Mouse (Mus musculus) erythroblast, embryonic 14.5 days (primary cell): Measurements from ENCODE around the gene Grik4.

Source experiments
- GATA1 ChIP-seq: IDR thresholded peaks from 2 replicates; pipeline ENCODE4 v1.6.1; 2012; ENCODE audit warnings: low read length, inconsistent platforms, mixed read lengths
- TAL1 ChIP-seq: IDR thresholded peaks from 3 replicates; pipeline ENCODE4 v1.6.1; 2012; ENCODE audit warnings: low read length, inconsistent platforms, mixed read lengths

GRCm38 (mm10) chr9:42927498-42927897 lies 16.8 kb downstream of the Grik4 start:
- TF ChIP-seq TAL1 (no peak), GATA1 (no peak)
